Mouse (Mus musculus): ENCODE data around the gene Rcan2.
"Not testable (repeated sequence)": the region's sequence is repeated elsewhere in the genome, so short reads cannot be mapped to it uniquely, and the experiment has no call there.

Rcan2 gene

DNA sequence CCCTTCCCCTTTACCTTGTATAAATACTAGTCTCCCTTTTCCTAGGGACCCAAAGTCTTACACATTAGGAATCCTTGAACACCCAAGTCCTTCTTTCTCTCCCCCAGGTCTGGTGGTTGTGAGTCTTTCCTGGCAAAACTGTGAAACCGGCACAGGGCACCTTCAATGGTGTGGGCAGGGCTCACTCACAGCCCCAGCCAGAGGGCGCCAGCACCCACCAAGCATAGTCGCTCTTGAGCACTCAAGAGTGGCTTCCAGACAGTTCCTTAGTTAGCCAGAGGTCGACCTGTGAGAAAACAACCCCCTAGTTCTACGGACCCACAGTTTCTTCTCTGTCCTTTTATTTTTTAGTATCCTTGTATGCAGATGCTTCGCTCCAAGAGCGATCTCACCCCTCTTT lies at the start of gene Rcan2:
Gene Rcan2, plus strand, starts transcription at position 275 of the 400 bp plus-strand sequence.
- peak; percentile 79 for DNase-seq

DNA sequence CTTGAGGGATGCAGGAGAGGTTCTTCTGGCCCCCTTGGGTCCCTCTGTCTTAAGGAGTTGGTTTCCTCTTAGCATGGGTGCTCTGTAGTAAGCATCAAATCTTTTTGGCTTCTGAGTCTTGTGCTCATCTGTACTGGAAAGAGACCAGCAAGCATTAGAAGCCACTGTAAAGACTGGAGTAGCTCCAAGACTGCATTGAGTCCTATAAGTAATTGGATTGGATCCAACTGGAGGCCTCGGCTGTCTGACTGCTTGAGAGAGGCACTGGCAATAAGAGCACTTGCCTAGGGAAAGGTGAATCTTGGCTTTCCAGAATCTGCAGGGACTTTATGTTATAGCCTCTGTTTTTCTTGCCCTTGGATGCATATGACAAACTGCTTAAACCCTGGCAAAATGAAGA lies 48.3 kb upstream of the Rcan2 start:
- no peak for DNase-seq

DNA sequence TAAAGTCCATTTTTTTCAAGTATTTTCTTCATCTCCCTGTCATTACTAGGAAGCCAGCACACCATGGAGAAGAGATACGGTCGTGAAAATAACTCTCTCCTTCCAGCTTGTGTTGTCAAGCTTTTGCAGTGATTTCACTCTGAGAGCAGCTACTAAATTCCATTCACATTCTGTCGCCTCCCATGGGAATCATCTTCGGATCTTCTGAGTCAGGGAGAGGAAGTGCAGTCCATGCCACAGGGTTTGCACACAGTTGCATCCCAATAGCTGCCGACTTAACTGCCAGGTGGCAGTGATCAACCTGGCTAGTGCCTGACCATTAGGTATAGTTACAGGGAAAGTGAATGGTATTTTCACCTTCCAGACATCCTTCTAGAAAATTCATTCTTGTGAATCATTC lies 46.5 kb upstream of the Rcan2 start:
- no peak for DNase-seq

DNA sequence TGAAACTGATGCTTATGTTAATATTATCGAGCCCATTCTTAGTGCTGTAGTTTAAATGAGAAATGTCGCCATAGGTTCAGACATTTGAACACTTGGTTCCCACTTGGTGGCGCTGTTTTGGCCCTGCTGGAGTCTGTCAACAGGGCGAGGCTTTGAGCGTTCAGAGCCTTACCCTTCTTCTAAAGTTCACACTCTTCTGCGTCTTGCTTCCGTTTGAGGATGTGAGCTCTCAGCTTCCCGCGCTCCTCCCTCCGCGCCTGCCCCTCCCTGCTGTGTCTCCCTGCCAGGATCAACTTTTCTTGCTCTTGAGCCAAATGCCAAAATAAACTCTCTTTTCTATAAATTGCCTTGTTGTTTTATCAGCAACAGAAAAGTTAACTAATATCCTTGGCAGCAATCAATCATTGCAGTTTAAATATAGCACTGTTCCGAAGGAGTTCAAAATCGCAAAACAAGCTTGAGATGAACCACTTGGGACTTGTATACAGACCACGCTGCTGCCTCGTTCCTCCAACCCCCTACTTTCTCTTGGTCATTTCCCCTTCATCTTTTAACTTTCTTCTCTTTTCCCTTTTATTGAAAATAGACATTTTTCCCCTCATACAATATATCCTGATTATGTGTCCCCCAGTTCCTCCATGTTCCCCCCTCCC lies 42.4 kb upstream of the Rcan2 start:
- peak; percentile 70 for DNase-seq

DNA sequence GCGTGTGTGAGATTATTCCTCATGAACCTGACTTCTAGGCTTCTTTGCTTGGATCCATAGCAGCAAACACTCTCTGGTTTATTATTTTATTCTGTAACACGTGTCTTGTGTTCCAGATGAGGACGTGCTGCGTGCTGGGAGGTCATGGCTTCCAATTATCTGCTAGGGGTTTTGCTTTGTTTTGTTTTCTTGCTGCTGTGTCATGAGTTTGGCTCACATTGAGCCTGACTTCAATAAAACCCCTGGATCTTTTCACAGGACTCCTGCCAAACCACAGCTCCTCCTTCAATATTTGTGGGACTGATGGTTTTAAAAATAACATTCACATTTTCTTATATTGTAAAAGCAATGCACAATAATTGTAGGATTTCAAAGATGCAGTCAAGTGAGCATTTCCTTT lies 16.6 kb upstream of the Rcan2 start:
- DNase-seq, result peak; percentile 70

DNA sequence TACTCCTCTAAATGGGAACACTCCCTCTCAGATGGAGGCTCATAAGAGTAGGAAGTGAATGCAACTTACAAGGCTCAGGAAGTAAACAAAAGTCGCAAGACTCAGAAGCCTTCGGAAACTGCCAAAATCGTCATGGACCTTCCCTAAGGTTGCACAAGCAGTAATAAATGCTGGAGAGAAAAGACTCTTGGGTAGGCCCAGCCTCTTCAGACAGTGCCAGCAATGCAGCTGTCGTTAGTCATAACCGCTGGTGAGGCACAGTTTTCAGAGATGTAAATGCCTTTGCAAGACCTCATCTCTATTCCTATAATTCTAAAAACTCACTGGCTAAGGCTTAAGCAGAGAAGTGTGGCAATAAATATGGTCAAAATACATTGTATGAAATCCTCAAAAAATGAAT lies 12.9 kb upstream of the Rcan2 start:
- no peak for DNase-seq

DNA sequence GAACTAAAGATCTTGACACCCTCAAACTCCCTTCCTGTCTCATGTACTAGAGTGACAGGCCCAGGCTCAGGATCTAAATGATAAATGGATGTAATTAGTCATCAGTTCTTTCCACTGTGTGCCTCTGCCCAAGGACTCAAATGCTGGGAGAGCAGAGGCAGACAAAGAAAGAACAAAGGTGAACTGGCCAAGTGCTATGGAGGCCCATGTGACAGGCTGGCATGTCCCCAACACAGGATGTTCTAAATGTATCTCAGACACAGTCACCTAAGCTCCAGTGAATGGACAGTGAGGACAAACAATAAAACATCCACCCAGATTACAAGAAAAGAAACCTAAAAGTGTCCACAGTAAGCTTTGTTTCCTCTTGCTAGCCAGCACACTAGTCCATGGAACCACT lies 11.8 kb upstream of the Rcan2 start:
- DNase-seq, result peak; percentile 28

DNA sequence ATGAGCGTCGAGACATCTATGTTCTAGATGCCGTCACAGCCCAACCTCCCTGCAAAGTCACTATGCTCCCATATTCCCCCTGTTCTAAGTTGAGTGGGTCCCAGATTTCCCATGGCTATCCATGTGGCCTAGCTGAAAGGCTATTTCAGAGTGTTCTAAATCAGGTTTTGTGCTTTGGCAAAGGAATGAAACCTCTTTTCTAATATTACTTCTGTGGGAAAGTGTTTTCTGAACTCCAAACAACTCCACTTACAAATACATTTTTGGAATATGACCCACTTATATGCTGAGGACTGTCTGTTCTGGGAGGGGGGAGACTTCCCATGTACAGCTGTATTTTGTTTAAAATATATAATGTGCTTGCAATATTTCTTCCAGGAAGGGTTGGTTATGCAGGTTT lies 9.4 kb upstream of the Rcan2 start:
- DNase-seq, result no peak

DNA sequence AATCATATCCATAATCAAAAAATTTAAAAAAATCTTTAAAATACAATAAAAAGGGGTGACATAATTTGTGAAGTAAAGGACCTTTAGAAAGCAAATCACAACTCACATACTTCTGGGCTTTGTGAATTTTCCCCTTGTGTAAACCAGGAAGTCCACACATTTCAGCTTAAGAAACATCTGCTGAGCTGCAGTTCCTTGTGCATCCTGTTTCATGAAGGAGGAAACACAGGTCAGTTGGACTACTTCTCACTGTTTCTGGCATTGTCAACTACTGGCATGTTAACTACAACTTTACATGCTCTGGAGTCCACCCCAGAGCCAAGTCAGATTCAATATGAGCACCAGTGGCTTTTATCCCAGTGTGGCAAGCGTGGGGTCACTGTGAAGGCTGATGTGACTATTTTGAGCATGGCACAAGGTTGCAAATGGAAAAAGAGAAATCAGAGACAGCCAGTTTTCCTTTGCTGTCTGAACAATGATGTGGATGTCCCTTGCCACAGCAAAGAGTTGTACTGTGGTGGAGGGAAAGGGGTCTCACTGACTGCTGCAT lies 6.3 kb upstream of the Rcan2 start:
- DNase-seq, result peak; percentile 17

DNA sequence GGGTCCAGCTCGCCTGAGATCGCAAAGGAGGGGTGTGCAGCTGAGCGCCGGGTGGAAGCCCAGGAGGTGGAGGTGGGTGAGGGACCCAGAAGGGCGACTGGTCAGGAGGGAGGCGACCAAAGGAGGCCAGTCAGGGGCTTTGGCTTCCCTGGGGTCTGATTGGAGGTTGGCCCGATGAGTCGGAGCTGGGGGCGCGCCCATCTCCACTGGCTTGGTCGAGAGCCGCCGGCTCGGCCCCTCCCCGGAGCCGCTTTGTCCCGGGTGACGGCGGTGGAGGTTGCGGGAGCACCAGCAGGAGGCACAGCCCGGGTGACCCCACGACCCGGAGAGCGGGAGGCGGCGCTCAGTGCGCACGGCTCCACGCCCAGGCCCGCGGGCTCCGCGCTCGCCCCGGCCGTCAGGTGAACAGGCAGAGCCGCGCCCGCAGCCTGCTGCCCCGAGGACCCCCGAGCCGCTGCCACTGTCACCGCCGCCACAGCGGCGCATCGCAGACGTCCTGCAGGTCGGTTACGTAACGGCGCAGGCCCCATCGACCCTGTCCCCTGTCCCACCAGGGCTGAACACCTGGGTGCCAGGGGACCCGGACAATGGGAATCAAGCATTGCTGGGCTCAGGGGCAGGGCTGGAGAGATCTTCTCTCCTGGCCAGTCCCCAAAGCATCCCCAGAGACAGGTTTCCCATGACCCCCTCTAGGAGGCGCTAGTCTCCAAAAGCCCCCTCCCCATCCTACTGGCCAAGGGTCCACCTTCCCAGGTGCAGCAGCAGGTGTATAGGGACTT lies 633 bp downstream of the Rcan2 start:
- DNase-seq, result peak; percentile 77

DNA sequence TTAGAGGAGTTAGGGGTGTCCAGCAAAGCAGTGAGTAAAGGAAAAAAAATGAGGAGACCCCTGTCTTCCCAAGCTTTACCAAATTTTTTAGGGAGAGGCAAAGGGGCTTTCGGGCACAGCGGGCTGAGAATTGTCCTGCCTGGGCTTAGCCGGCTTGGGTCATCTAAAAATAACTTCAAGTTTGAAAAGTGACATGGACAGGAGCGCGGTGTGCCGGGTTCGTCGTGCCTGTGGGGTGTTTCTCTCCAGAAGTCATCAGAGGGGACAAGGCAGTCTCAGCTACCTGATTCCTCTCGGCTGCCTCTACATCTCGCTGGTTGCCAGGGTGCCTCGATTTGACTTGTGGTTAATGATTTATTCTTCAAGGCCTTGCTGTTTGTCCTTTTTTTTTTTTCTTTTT lies 1.3 kb downstream of the Rcan2 start:
- peak; percentile 15 for DNase-seq

DNA sequence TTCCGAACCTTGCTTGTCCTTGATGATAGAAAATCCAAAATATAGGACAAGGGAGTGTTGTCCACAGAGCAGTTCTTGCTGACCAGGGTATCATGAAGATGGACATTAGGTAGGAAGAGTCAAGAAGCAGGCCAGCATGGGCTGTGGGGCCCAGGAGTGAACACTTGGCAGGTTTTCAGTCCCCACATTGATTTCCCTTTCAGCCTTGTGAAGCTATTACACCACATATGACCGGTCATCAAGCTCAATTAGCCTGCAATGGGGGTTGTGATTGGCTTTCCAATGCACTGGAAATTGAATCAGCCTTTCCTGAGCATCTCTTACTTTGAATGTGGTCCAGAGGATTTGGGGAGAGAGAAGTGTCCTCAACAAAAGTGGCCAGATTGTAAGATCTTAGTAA lies 2.0 kb downstream of the Rcan2 start:
- DNase-seq, result no peak

DNA sequence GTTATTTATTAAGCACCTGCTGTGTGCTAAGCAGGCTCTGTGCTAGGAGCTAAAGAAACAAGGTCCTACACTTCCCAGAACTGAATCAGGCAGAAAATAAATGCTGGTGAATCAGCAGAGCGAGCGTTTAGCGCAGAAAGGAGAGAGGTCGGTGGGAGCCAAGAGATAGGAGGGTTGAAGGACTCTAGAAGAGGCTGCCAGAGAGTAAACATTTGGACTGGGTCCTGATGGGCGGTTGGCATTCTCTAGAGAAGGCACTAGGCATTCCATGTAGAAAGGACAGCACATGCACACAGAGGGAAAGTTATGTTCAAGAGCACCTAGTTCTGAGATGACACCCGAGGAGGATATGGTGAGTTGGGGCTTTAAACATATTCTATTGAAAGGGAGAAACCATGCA lies 2.6 kb downstream of the Rcan2 start:
- DNase-seq, result no peak

DNA sequence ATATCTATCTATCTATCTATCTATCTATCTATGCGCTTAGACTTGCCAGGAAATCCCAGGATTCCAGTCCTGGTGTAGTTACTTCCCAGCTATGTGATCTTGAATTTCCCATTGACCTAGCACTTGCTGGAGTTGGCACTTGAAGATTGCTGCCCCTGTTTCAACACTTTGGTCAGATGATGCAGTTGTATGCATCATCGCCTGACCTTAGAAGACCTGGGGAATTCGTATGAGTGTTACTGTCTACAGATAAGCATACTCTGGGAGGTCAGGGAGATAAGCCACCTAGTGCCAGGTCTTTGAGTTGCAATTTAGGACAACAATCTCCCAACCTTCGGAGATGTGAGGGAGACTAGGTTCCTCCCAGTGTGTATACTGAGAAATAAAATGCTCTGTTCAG lies 5.7 kb downstream of the Rcan2 start:
- no peak for DNase-seq

DNA sequence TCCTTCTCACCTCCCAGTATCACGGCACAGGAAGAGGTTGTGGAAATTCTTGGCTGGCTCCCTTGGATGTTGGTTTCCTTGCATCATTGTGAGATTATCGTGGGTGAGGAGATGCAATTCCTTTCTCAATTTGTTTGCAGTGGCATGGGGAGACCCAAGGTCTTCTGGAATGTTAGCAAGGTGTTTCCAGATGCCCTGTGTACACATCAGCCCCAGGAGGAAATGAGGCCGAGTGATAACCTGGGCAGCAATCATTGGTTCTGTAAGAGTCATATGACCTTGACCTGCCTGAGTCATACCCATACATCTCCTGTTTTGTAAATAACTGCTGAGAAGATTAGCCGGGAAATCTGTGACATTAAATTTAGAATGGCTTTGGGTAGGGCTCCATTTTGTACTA lies 10.3 kb downstream of the Rcan2 start:
- DNase-seq, result no peak

DNA sequence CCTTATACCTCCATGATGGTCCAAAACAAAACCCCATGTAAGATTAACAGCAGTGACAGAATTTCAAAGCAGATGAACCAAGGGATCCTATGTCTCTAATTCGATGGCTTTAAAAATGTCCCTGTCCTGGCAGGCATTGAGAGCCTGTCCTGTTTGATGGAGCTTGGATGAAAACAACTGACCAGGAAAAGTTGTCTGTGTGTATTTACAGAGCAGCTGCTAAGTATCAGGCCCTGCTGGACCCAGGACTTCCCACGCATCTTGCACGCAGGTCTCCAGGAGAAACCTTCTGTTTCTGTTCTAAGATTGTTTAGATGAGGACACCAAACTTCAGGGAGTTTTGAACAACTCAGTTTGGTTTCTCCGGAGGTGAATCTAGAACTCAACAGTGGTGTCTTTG lies 14.2 kb downstream of the Rcan2 start:
- DNase-seq, result no peak

DNA sequence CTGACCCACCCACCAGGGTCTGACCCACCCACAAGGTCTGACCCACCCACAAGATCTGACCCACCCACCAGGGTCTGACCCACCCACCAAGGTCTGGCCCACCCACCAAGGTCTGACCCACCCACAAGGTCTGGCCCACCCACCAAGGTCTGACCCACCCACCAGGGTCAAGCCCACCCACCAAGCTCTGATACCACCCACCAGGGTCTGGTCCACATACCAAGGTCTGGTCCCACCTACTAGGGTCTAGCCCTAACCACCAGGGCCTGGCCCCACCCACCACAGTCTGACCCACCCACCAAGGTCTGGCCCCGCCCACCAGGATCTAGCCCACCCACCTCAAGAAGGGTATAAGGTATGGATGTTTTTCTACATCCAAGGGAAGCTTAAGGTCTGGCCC lies 15.3 kb downstream of the Rcan2 start:
- no peak for DNase-seq

DNA sequence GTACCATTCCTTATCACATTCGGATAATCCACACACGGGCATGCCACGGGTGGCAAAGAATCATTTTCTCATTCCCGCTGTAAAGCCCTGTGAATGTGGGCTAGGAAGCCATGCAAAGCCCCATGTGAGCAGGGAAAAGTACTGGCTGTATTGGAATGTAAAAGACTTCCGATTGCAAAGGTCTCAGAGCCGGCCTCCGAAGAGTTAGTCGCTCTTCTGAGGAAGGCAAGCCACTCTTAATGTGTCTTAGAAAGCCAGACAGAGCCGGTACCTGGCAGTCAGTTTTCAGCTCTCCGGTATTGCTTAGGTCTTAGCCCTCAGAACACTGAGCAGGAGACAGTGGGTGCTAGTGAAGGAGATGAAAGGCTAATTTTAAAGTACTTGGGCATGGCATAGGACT lies 16.0 kb downstream of the Rcan2 start:
- DNase-seq, result no peak

DNA sequence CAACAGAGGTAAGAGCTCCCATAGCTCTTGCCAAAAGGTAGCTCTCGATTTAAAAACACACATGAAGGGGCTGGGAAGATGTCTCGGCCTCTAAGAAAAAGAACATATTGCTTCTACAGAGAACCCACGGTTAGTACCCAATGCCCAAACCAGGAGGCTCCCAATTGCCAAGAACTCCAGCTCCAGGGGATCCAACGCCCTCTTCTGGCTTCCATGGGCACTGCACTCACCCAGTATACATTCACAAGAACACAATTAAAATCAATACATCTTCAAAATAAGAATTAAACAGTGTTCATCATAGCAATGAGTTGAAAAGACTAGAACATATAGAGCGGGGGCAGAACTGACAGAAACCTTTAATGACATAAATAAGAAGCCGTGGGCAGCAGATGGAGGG lies 17.2 kb downstream of the Rcan2 start:
- no peak for DNase-seq

DNA sequence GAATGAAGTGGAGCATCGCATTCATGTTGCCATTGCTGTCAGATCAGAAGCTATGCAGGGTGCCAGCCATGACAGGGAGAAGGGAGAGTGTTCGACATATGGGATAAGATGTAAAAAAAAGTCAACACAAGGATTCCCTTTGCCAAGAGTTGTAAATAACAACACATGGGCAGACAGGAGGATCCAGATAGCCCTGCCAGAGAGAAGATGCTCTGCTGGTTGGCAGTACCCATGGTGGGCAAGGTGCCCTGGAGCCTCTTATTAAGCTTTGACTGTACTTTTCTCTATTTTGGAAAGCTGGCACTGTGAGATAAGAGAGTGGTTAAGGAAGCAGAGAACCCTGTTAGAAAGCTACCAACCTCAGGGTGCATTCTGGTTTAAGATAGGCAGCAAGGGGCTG lies 19.8 kb downstream of the Rcan2 start:
- no peak for DNase-seq

DNA sequence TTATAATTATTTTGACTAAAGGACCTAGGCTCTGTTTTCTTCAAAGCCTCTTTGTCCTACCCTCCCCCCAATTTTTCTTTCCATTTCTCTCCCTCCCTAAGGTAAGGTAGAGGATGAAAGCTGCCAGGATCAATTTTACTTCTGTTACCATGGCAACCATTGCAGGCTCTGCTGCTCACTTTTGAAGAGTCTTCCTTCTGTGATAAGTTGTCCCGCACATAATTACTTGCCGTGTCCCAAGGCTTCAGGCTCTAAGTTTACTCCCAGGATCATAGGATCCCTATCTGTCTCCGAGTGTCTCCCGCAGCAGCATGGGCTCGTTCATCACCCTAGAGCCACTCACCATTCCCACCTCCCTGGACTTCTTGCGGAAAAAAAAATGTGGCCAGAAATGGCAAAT lies 21.1 kb downstream of the Rcan2 start:
- no peak for DNase-seq

DNA sequence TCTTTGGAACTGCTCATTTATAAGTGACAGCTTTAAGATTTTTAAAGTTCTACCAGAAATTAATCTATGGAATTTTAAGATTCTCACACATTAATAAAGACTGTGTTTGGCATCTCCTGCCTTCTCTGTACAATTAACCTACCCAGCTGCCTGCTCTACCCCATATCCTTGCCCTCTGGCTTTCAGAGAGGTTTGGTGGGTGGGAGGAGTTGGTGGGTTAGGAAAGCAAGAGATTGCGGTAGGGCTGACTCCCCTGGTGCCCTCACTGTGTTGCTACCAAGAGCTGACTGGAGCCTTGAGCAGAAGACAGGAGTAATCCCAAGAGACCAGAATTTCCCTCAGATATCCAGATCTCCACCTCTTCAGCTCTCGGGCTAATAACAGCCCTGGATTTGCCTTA lies 21.5 kb downstream of the Rcan2 start:
- DNase-seq, result no peak

DNA sequence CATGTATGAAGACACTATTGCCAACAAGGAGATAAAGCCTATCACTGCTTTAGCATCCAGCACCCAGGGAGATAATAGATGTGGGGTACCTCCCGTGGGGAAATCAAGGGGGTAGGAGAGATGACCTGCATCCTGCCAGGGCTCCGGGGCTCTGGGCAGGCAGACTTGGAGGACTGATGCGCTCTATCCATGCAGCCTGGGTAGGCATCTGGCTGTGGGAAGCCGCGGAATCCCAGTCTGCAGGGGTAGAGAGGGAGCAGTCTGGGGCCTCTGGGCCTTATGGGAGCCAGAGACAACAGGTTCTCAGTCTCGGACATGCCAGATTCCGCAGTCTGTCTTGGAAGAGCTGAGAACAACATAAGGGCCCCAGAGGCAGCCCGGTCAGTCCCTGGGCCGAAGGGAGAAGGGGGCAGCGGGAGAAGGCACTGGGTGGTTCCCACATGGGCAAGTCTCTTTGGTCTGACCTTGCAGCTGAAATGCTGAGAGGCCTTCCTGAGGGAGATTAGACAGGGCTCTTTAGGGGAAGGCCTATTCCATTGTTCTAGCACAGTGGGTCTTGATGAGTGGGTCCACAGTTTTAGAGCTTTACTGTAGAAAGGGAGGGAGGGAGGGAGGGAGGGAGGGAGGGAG lies 23.7 kb downstream of the Rcan2 start:
- no peak for DNase-seq

DNA sequence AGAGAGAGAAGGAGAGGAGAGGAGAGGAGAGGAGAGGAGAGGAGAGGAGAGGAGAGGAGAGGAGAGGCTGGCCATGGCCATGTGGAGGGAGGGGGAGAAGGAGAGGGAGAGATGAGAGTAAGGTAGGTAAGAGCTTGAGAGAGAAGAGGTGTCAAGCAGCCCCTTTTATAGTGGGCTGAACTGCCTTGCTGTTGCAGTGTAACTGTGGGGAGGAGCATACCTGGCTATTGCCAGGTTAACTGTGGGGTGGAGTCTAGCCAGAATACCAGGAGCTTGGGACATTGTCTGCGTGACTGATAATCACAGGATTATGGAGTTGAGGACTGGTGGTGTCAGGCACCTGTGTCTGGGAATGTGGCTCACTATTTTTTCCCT lies 24.2 kb downstream of the Rcan2 start:
- not testable (repeated sequence) for DNase-seq
